Mouse (Mus musculus): ENCODE data around the gene AC134908.4. TPM values are rescaled to one million over a fixed set of nuclear protein-coding genes. Genes with fewer than 3 reads are reported as not detected.
A peak's percentile ranks its signal among the peaks of the same experiment; 100 is the strongest.

AC134908.4 gene
- polyA plus RNA-seq, 1 experiment from 2014 or later, result not detected

GRCm38 (mm10) chr17:25802825-25803517 lies 7.5 kb upstream of the AC134908.4 start:
- no peaks in the 10 kb centered on the region for H3K4me1 ChIP-seq (replicated peaks; ENCODE audit: control insufficient read depth, insufficient read depth, low read length)
- H3K4me2 ChIP-seq (ENCODE audit: low read length), result no peak overlapping the region
- no peak overlapping the region for H3K27ac ChIP-seq (ENCODE audit: low read depth)
- H3K4me3 ChIP-seq (ENCODE audit: low read depth, low read length), result no peak overlapping the region
- H3K9ac ChIP-seq (ENCODE audit: low read length), result no peak overlapping the region
- ATAC-seq (replicated peaks; ENCODE audit: low FRiP score, low TSS enrichment, low read depth), result peak; percentile 68
- no peak for DNase-seq (ENCODE audit: low spot score)
- no peaks in the 10 kb centered on the region for H3K36me3 ChIP-seq (ENCODE audit: control insufficient read depth, insufficient read depth, low read length)
- H3K27me3 ChIP-seq (replicated peaks; ENCODE audit: control insufficient read depth, insufficient read depth, low read length), result peaks cover 4% of the 10 kb centered on the region; the same call in 1 of the 2 replicates
- no peaks in the 10 kb centered on the region for H3K9me3 ChIP-seq (ENCODE audit: control insufficient read depth, low read length)
- 12% methylated on average over 10 of the region's 10 CpGs for WGBS

GRCm38 (mm10) chr17:25801029-25801428 lies 5.6 kb upstream of the AC134908.4 start:
- Histone ChIP-seq H3K27ac (ENCODE audit: low read depth) (no peak overlapping the region), H3K36me3 (ENCODE audit: control insufficient read depth, insufficient read depth, low read length) (no peaks in the 10 kb centered on the region), H3K27me3 (replicated peaks; ENCODE audit: control insufficient read depth, insufficient read depth, low read length) (peaks cover 4% of the 10 kb centered on the region; the same call in 1 of the 2 replicates), H3K4me2 (ENCODE audit: low read length) (no peak overlapping the region), H3K4me3 (ENCODE audit: low read depth, low read length) (no peak overlapping the region), H3K4me1 (replicated peaks; ENCODE audit: control insufficient read depth, insufficient read depth, low read length) (peaks cover 6% of the 10 kb centered on the region), H3K9ac (ENCODE audit: low read length) (no peak overlapping the region), H3K9me3 (ENCODE audit: control insufficient read depth, low read length) (no peaks in the 10 kb centered on the region)
- WGBS, result 6% methylated on average over 6 of the region's 6 CpGs
- ATAC-seq (replicated peaks; ENCODE audit: low FRiP score, low TSS enrichment, low read depth) (no peak), DNase-seq (ENCODE audit: low spot score) (peak; percentile 72)

DNA sequence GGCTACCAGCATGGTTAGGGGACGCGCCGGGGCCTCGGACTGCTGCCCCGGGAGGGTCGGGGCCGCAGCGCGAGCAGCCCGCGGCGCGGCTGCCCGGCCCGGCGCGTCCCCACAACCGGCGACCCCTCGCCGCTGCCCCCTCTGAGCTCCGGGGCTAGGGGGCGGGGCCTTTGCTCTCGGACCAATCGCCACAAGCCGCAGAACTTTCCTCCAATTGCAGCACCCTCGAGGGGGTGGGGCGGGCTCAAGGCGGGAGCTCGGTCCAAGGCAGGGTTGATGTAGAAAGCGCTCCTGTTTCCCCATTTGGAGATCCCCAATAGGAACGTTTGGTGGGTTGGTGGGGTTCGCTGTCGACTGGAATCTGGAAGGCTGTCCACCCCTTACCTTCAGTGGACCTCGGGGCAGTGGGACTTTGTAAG lies 1.5 kb upstream of the AC134908.4 start, which contains the start of gene Metrn:
Metrn (minus strand) TSS at position 186 of the 419 bp plus-strand sequence.
- Histone ChIP-seq H3K9me3 (ENCODE audit: control insufficient read depth, low read length) (no peaks in the 10 kb centered on the region), H3K36me3 (ENCODE audit: control insufficient read depth, insufficient read depth, low read length) (no peaks in the 10 kb centered on the region), H3K9ac (ENCODE audit: low read length) (peak within 1 kb of the TSS; percentile 66), H3K27me3 (replicated peaks; ENCODE audit: control insufficient read depth, insufficient read depth, low read length) (peaks cover 4% of the 10 kb centered on the region; the same call in 1 of the 2 replicates), H3K4me1 (replicated peaks; ENCODE audit: control insufficient read depth, insufficient read depth, low read length) (peaks cover 24% of the 10 kb centered on the region), H3K4me3 (ENCODE audit: low read depth, low read length) (peak within 1 kb of the TSS; percentile 86), H3K27ac (ENCODE audit: low read depth) (peak within 1 kb of the TSS; percentile 47), H3K4me2 (ENCODE audit: low read length) (peak within 1 kb of the TSS; percentile 96)
- DNase-seq (ENCODE audit: low spot score) (peak; percentile 92), ATAC-seq (replicated peaks; ENCODE audit: low FRiP score, low TSS enrichment, low read depth) (peak; percentile 74)
- under 1% methylated on average over 31 of the region's 35 CpGs for WGBS

DNA sequence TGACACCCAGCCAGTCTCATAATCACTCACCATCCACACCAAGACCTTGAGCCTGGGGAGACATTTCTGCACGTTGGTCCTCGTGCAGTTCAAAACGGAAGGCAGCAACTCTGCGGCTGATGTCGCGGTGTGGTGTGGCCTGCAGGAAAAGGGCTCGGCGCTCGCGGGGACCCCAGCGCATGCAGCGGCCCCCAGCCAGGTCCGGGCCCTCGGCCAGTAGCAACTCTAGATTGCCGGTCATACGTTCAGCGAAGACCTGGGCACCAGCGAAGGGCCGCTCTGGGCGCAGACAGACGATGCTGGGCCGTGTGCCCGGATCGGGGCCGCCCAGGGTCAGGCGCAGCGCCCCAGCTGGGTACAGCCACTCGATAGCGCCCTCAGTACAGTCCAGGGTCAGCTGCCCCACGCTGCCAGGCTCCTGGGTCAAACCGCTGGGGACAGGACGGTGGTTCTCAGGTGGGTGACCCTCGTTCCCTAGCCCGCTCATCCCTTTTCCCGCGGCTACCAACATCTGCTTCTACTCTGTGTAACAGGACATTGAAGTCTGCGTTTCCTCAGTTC lies 832 bp upstream of the AC134908.4 start:
- H3K9ac ChIP-seq (ENCODE audit: low read length), result peak overlapping the region; percentile 66
- 0 out of 2 replicates have a peak, but pooled peaks have one; percentile 2 for ATAC-seq (replicated peaks; ENCODE audit: low FRiP score, low TSS enrichment, low read depth)
- H3K4me2 ChIP-seq (ENCODE audit: low read length), result peak overlapping the region; percentile 96
- WGBS, result 2% methylated on average over 37 of the region's 37 CpGs
- peaks cover 29% of the 10 kb centered on the region for H3K4me1 ChIP-seq (replicated peaks; ENCODE audit: control insufficient read depth, insufficient read depth, low read length)
- no peaks in the 10 kb centered on the region for H3K9me3 ChIP-seq (ENCODE audit: control insufficient read depth, low read length)
- no peak for DNase-seq (ENCODE audit: low spot score)
- no peaks in the 10 kb centered on the region; the same call in 1 of the 2 replicates for H3K27me3 ChIP-seq (replicated peaks; ENCODE audit: control insufficient read depth, insufficient read depth, low read length)
- peak overlapping the region; percentile 47; the same call in 1 of the 2 replicates for H3K27ac ChIP-seq (ENCODE audit: low read depth)
- H3K4me3 ChIP-seq (ENCODE audit: low read depth, low read length), result peak overlapping the region; percentile 86
- no peaks in the 10 kb centered on the region for H3K36me3 ChIP-seq (ENCODE audit: control insufficient read depth, insufficient read depth, low read length)

DNA sequence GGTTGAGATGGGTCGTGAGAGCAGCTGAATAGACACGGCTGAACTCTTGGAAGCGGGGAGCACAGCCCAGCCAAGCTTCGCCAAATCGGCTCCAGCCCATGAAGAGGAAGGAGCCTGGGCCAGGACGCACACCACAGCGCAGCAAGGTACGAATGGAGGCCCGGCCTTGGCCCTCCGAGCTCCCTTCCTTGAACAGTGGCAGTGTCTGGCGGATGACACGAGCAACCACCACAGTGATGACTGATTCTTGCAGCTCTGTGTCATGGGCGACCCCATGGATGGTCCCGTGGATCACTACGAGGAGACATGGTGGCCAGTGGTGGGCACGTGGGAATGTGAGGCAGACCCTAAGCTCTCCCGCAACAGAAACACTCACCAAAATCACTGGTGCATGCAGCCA lies 461 bp downstream of the AC134908.4 start:
- 0 out of 2 replicates have a peak overlapping the region, but pooled peaks have one; percentile 86 for H3K4me3 ChIP-seq (ENCODE audit: low read depth, low read length)
- H3K9me3 ChIP-seq (ENCODE audit: control insufficient read depth, low read length), result no peaks in the 10 kb centered on the region
- no peaks in the 10 kb centered on the region for H3K27me3 ChIP-seq (replicated peaks; ENCODE audit: control insufficient read depth, insufficient read depth, low read length)
- H3K9ac ChIP-seq (ENCODE audit: low read length), result no peak overlapping the region; the same call in 1 of the 2 replicates
- peaks cover 35% of the 10 kb centered on the region for H3K4me1 ChIP-seq (replicated peaks; ENCODE audit: control insufficient read depth, insufficient read depth, low read length)
- peak overlapping the region; percentile 8; the same call in 1 of the 2 replicates for H3K27ac ChIP-seq (ENCODE audit: low read depth)
- ATAC-seq (replicated peaks; ENCODE audit: low FRiP score, low TSS enrichment, low read depth) (no peak), DNase-seq (ENCODE audit: low spot score) (no peak)
- 85% methylated on average over 17 of the region's 17 CpGs for WGBS
- peak overlapping the region; percentile 96 for H3K4me2 ChIP-seq (ENCODE audit: low read length)
- peaks cover under 1% of the 10 kb centered on the region; the same call in 1 of the 2 replicates for H3K36me3 ChIP-seq (ENCODE audit: control insufficient read depth, insufficient read depth, low read length)

DNA sequence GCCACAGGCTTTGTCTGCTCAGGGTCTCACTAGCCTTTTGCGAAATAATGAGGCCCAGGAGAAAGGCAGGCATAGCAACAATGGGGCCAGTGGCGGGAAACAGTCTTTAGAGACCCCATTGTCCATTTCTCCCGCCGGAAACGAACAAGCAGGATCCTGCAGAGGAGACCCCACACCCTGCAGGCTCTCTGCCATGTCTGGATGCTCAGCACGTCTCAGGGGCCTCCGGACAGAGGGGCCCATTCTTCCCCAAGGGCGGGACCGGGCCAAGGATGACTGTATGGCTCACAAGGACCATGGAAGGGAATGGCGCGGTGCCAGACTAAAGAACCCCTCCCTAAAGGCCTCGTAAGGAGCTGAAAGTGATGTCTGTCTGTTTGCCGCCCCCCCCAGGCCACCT lies 1.3 kb downstream of the AC134908.4 start:
- 76% methylated on average over 13 of the region's 13 CpGs for WGBS
- H3K4me3 ChIP-seq (ENCODE audit: low read depth, low read length), result no peak overlapping the region
- no peak for ATAC-seq (replicated peaks; ENCODE audit: low FRiP score, low TSS enrichment, low read depth)
- peaks cover 35% of the 10 kb centered on the region for H3K4me1 ChIP-seq (replicated peaks; ENCODE audit: control insufficient read depth, insufficient read depth, low read length)
- H3K36me3 ChIP-seq (ENCODE audit: control insufficient read depth, insufficient read depth, low read length), result peaks cover 9% of the 10 kb centered on the region
- peak overlapping the region; percentile 98; the same call in 1 of the 2 replicates for H3K27ac ChIP-seq (ENCODE audit: low read depth)
- H3K9ac ChIP-seq (ENCODE audit: low read length), result no peak overlapping the region
- no peak for DNase-seq (ENCODE audit: low spot score)
- H3K4me2 ChIP-seq (ENCODE audit: low read length), result no peak overlapping the region
- no peaks in the 10 kb centered on the region for H3K27me3 ChIP-seq (replicated peaks; ENCODE audit: control insufficient read depth, insufficient read depth, low read length)
- no peaks in the 10 kb centered on the region for H3K9me3 ChIP-seq (ENCODE audit: control insufficient read depth, low read length)

GRCm38 (mm10) chr17:25792615-25793014 lies 2.8 kb downstream of the AC134908.4 start, which contains the start of gene Fam173a:
Gene Fam173a (minus strand): TSS chr17:25792901.
- Histone ChIP-seq H3K36me3 (ENCODE audit: control insufficient read depth, insufficient read depth, low read length) (peaks cover 21% of the 10 kb centered on the region), H3K27me3 (replicated peaks; ENCODE audit: control insufficient read depth, insufficient read depth, low read length) (no peaks in the 10 kb centered on the region), H3K27ac (ENCODE audit: low read depth) (peak within 1 kb of the TSS; percentile 98), H3K4me1 (replicated peaks; ENCODE audit: control insufficient read depth, insufficient read depth, low read length) (peaks cover 35% of the 10 kb centered on the region), H3K4me3 (ENCODE audit: low read depth, low read length) (peak within 1 kb of the TSS; percentile 88), H3K4me2 (ENCODE audit: low read length) (peak within 1 kb of the TSS; percentile 91), H3K9ac (ENCODE audit: low read length) (peak within 1 kb of the TSS; percentile 74), H3K9me3 (ENCODE audit: control insufficient read depth, low read length) (no peaks in the 10 kb centered on the region)
- under 1% methylated on average over 14 of the region's 14 CpGs for WGBS
- no peak for DNase-seq (ENCODE audit: low spot score)
- peak; percentile 66 for ATAC-seq (replicated peaks; ENCODE audit: low FRiP score, low TSS enrichment, low read depth)

GRCm38 (mm10) chr17:25791843-25792527 lies 3.5 kb downstream of the AC134908.4 start:
- H3K4me3 ChIP-seq (ENCODE audit: low read depth, low read length), result peak overlapping the region; percentile 88
- peak overlapping the region; percentile 74 for H3K9ac ChIP-seq (ENCODE audit: low read length)
- H3K4me2 ChIP-seq (ENCODE audit: low read length), result peak overlapping the region; percentile 91
- no peaks in the 10 kb centered on the region for H3K9me3 ChIP-seq (ENCODE audit: control insufficient read depth, low read length)
- H3K36me3 ChIP-seq (ENCODE audit: control insufficient read depth, insufficient read depth, low read length), result peaks cover 27% of the 10 kb centered on the region
- no peaks in the 10 kb centered on the region for H3K27me3 ChIP-seq (replicated peaks; ENCODE audit: control insufficient read depth, insufficient read depth, low read length)
- peak overlapping the region; percentile 98 for H3K27ac ChIP-seq (ENCODE audit: low read depth)
- H3K4me1 ChIP-seq (replicated peaks; ENCODE audit: control insufficient read depth, insufficient read depth, low read length), result peaks cover 30% of the 10 kb centered on the region
- DNase-seq (ENCODE audit: low spot score) (peak; percentile 97), ATAC-seq (replicated peaks; ENCODE audit: low FRiP score, low TSS enrichment, low read depth) (peak; percentile 71)
- WGBS, result under 1% methylated on average over 45 of the region's 45 CpGs
